Comparison of ENCODE assay signal across 15 mouse cellular contexts in genomic region chr4:141181981-141182380, GRCm38 (mm10).
"Had no signal": no experiment of that assay in that cellular context is flagged by ENCODE, and none has a peak within 500 bp of the region (broad histone marks: within the 10 kb centered on the region; RNA-seq: fewer than 3 reads in every experiment).

No protein-coding gene starts in this region.

- H3K4me1 ChIP-seq: lung, embryonic 15.5 days; midbrain, embryonic 15.5 days had no signal

- H3K27ac ChIP-seq: kidney, postnatal 0 days; left cerebral cortex, adult 2 months; liver, embryonic 14.5 days; lung, embryonic 15.5 days; midbrain, embryonic 12.5 days; midbrain, embryonic 15.5 days; neural tube, embryonic 13.5 days had no signal

- DNase-seq: kidney, adult 2 months; kidney, postnatal 36 days; layer of hippocampus, postnatal 36 days; lung, adult 18-20 months; lung, postnatal 10 days; thymus, adult 2 months; thymus, postnatal 14 days; thymus, postnatal 4 days had no signal

- ATAC-seq: midbrain, embryonic 15.5 days had no signal

- H3K4me3 ChIP-seq: left cerebral cortex, adult 2 months; lung, embryonic 15.5 days; midbrain, embryonic 12.5 days; midbrain, embryonic 15.5 days; neural tube, embryonic 13.5 days had no signal
